8 mouse cellular contexts compared by ENCODE assay signal in the genomic region with DNA sequence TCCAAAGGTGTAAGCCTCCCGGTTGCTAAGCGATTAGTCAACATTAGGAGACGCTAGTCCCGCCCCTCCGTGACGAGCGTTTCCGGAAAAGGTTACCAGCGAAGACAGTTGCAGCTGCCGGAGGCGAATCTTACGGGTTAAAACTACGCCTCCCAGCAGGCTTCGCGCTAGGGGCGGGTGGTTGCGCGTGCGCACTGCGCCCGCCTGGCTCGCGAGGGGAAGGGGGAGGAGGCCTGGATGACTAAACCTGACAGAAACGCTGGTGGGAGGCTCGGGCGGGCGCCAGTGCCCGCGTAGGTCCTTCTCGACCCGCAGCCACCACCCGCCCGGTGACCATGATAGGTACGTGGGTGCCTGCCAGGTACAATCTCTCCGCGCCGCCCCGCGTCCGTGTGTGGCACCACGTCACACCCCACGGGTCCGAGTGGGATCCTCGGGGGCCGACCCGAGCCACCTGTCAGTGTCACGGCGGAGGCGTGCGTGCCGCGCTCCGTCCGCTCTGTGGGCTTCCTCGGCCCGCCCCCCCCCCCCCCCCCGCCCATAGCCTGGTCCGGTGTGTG. TPM values are rescaled to one million over a fixed set of nuclear protein-coding genes. Genes with fewer than 3 reads are reported as not detected.
DNase-seq lines count a peak whose midpoint lies in the region; ATAC-seq and TF ChIP-seq lines count a peak whose summit lies in the region.

A gene (minus strand): TSS at position 164 of the 560 bp plus-strand sequence.
A gene (plus strand): TSS at position 237 of the 560 bp plus-strand sequence.

- H3K36me3 ChIP-seq in forebrain, embryonic 10.5 days (replicated peaks): no peaks in the 10 kb centered on the region
- no peaks in the 10 kb centered on the region for H3K36me3 ChIP-seq in heart, embryonic 15.5 days
- no peaks in the 10 kb centered on the region for H3K36me3 ChIP-seq in liver, embryonic 14.5 days (replicated peaks; ENCODE audit: control insufficient read depth, insufficient read depth, low read depth)
- no peaks in the 10 kb centered on the region for H3K36me3 ChIP-seq in neural tube, embryonic 11.5 days (ENCODE audit: control insufficient read depth, insufficient read depth, low read length)
- H3K36me3 ChIP-seq in stomach, postnatal 0 days (ENCODE audit: control insufficient read depth, insufficient read depth, low read length): no peaks in the 10 kb centered on the region

- no peak for TF ChIP-seq CTCF in liver, embryonic 14.5 days (IDR thresholded peaks at IDR 0.05; ENCODE audit: low read depth)
- TF ChIP-seq CTCF in stomach, postnatal 0 days (IDR thresholded peaks at IDR 0.05; ENCODE audit: low read depth): 0 out of 2 replicates have a peak, but pooled peaks have one; percentile 9

- no peaks in the 10 kb centered on the region for H3K9me3 ChIP-seq in forebrain, embryonic 10.5 days
- no peaks in the 10 kb centered on the region for H3K9me3 ChIP-seq in heart, embryonic 15.5 days (replicated peaks)
- H3K9me3 ChIP-seq in liver, embryonic 14.5 days (ENCODE audit: control insufficient read depth, low read length): no peaks in the 10 kb centered on the region
- no peaks in the 10 kb centered on the region for H3K9me3 ChIP-seq in neural tube, embryonic 11.5 days (ENCODE audit: control insufficient read depth, low read length)
- H3K9me3 ChIP-seq in stomach, postnatal 0 days (ENCODE audit: control insufficient read depth, low read length): no peaks in the 10 kb centered on the region

- no peak for TF ChIP-seq EP300 in liver, embryonic 14.5 days (IDR thresholded peaks at IDR 0.05; ENCODE audit: low read depth)
- no peak for TF ChIP-seq EP300 in stomach, postnatal 0 days (optimal IDR thresholded peaks at IDR 0.05)

- H3K4me1 ChIP-seq in forebrain, embryonic 10.5 days: peaks cover 14% of the 10 kb centered on the region
- peaks cover 4% of the 10 kb centered on the region; the same call in 1 of the 2 replicates for H3K4me1 ChIP-seq in heart, embryonic 15.5 days (replicated peaks)
- H3K4me1 ChIP-seq in liver, embryonic 14.5 days (replicated peaks; ENCODE audit: control insufficient read depth in 2 of 2, insufficient read depth in 2 of 2, low read length in 1 of 2): peaks cover 0 to 9% of the 10 kb centered on the region in 2 experiments; a peak in 2 of 4 replicates
- 0 out of 2 replicates have a peak, but pooled peaks cover 4% of the 10 kb centered on the region for H3K4me1 ChIP-seq in neural tube, embryonic 11.5 days (ENCODE audit: control insufficient read depth, insufficient read depth, low read length)
- H3K4me1 ChIP-seq in stomach, postnatal 0 days (replicated peaks; ENCODE audit: control insufficient read depth, insufficient read depth): no peaks in the 10 kb centered on the region

- H3K27me3 ChIP-seq in forebrain, embryonic 10.5 days (ENCODE audit: poor library complexity, severe bottlenecking): no peaks in the 10 kb centered on the region
- no peaks in the 10 kb centered on the region for H3K27me3 ChIP-seq in heart, embryonic 15.5 days
- H3K27me3 ChIP-seq in liver, embryonic 14.5 days (ENCODE audit: control insufficient read depth, insufficient read depth, low read length): no peaks in the 10 kb centered on the region
- H3K27me3 ChIP-seq in neural tube, embryonic 11.5 days (ENCODE audit: control insufficient read depth, insufficient read depth, low read length): no peaks in the 10 kb centered on the region
- no peaks in the 10 kb centered on the region for H3K27me3 ChIP-seq in stomach, postnatal 0 days (ENCODE audit: control insufficient read depth, insufficient read depth, low read length)

- H3K27ac ChIP-seq in forebrain, embryonic 10.5 days: peak within 1 kb of the TSS; percentile 87
- H3K27ac ChIP-seq in heart, embryonic 15.5 days: peak within 1 kb of the TSS; percentile 77
- no peak within 1 kb of the TSS for H3K27ac ChIP-seq in liver, embryonic 14.5 days
- no peak within 1 kb of the TSS for H3K27ac ChIP-seq in neural tube, embryonic 11.5 days (ENCODE audit: low read depth, low read length)
- peak within 1 kb of the TSS; percentile 83 for H3K27ac ChIP-seq in stomach, postnatal 0 days (replicated peaks)

- peak within 1 kb of the TSS; percentile 77 for H3K4me3 ChIP-seq in forebrain, embryonic 10.5 days
- peak within 1 kb of the TSS; percentile 75 for H3K4me3 ChIP-seq in heart, embryonic 15.5 days
- peak within 1 kb of the TSS; percentile 63 to 70 for H3K4me3 ChIP-seq in liver, embryonic 14.5 days (ENCODE audit: insufficient read depth in 1 of 2, low read depth in 2 of 2, low read length in 2 of 2)
- H3K4me3 ChIP-seq in neural tube, embryonic 11.5 days (ENCODE audit: low read depth, low read length): peak within 1 kb of the TSS; percentile 72
- H3K4me3 ChIP-seq in stomach, postnatal 0 days (ENCODE audit: low read depth, low read length): peak within 1 kb of the TSS; percentile 68

- peak; percentile 91 to 93 for DNase-seq in CD8-positive naive resting alpha-beta T cell, adult 2 months (ENCODE audit: low read depth in 2 of 2, low spot score in 2 of 2)
- DNase-seq in c-Kit-positive CD71-negative TER-119-negative erythroid progenitor cells, embryonic 14.5 days (ENCODE audit: low read depth): peak; percentile 97
- peak; percentile 99 for DNase-seq in forebrain, embryonic 10.5 days (ENCODE audit: extremely low spot score, low spot score)
- DNase-seq in kidney, postnatal 25 days: peak; percentile 99
- DNase-seq in liver, embryonic 14.5 days (ENCODE audit: low read depth in 3 of 3, low spot score in 3 of 3): peak; percentile 87 to 94 (median 89)
- DNase-seq in neural tube, embryonic 11.5 days (ENCODE audit: low spot score): peak; percentile 99
- peak; percentile 99 for DNase-seq in stomach, postnatal 0 days (ENCODE audit: low spot score)

- under 1% methylated on average over 51 of the region's 58 CpGs for WGBS in forebrain, embryonic 10.5 days
- WGBS in heart, embryonic 15.5 days: 0% methylated on average over 39 of the region's 58 CpGs
- WGBS in liver, embryonic 14.5 days (ENCODE audit: insufficient replicate concordance): under 1% methylated on average over 54 of the region's 58 CpGs
- WGBS in neural tube, embryonic 11.5 days: under 1% methylated on average over 55 of the region's 58 CpGs
- under 1% methylated on average over 44 of the region's 58 CpGs for WGBS in stomach, postnatal 0 days

- H3K9ac ChIP-seq in heart, embryonic 15.5 days: peak within 1 kb of the TSS; percentile 79
- peak within 1 kb of the TSS; percentile 63 for H3K9ac ChIP-seq in liver, embryonic 14.5 days (replicated peaks)
- peak within 1 kb of the TSS; percentile 69 for H3K9ac ChIP-seq in neural tube, embryonic 11.5 days (ENCODE audit: low read length)
- peak within 1 kb of the TSS; percentile 76 for H3K9ac ChIP-seq in stomach, postnatal 0 days (ENCODE audit: low read length)

- peak; percentile 96 for ATAC-seq in heart, embryonic 15.5 days (replicated peaks; ENCODE audit: insufficient number of reproducible peaks, insufficient read depth, low FRiP score, low read depth)
- peak; percentile 91 for ATAC-seq in liver, embryonic 14.5 days (ENCODE audit: insufficient read depth)
- peak; percentile 90 for ATAC-seq in neural tube, embryonic 11.5 days (ENCODE audit: insufficient read depth, low FRiP score, low TSS enrichment)
- ATAC-seq in stomach, postnatal 0 days (ENCODE audit: low FRiP score, low TSS enrichment): peak; percentile 98

- H3K4me2 ChIP-seq in heart, embryonic 15.5 days: peak within 1 kb of the TSS; percentile 72
- peak within 1 kb of the TSS; percentile 82 for H3K4me2 ChIP-seq in liver, embryonic 14.5 days (ENCODE audit: low read depth)
- H3K4me2 ChIP-seq in neural tube, embryonic 11.5 days (ENCODE audit: low read depth): peak within 1 kb of the TSS; percentile 72
- peak within 1 kb of the TSS; percentile 84 for H3K4me2 ChIP-seq in stomach, postnatal 0 days (replicated peaks; ENCODE audit: low read depth)

RNA-seq across cellular contexts. Expression of the first gene that starts in this region (rescaled TPM):
- 2.3 and 2.6 TPM in 2 replicates for polyA plus RNA-seq in forebrain, embryonic 10.5 days (2016; fragmentation: Nextera tagmentation; extraction: Ambion mirVana)
- 0.99 and 1.0 TPM in 2 replicates for polyA plus RNA-seq in heart, embryonic 15.5 days (2015; fragmentation: Nextera tagmentation; extraction: Ambion mirVana)
- polyA plus RNA-seq in liver, embryonic 14.5 days (2012; rRNA removed): 0.04 TPM in 1 of 2 replicates, not detected in the other
- polyA plus RNA-seq in liver, embryonic 14.5 days (2014; fragmentation: Nextera tagmentation; extraction: Ambion mirVana): not detected in 2 replicates
- polyA plus RNA-seq in neural tube, embryonic 11.5 days (2014; fragmentation: Nextera tagmentation; extraction: Ambion mirVana): 5.3 and 6.4 TPM in 2 replicates
- polyA plus RNA-seq in stomach, postnatal 0 days (2015; fragmentation: Nextera tagmentation; extraction: Ambion mirVana): 0.89 and 1.2 TPM in 2 replicates

RNA-seq across cellular contexts. Expression of the second gene that starts in this region (rescaled TPM):
- 0.77 and 0.81 TPM in 2 replicates for polyA plus RNA-seq in forebrain, embryonic 10.5 days (2016; fragmentation: Nextera tagmentation; extraction: Ambion mirVana)
- polyA plus RNA-seq in heart, embryonic 15.5 days (2015; fragmentation: Nextera tagmentation; extraction: Ambion mirVana): 2.1 and 2.4 TPM in 2 replicates
- 0.17 and 0.19 TPM in 2 replicates for polyA plus RNA-seq in liver, embryonic 14.5 days (2012; rRNA removed)
- 0.30 and 0.61 TPM in 2 replicates for polyA plus RNA-seq in liver, embryonic 14.5 days (2014; fragmentation: Nextera tagmentation; extraction: Ambion mirVana)
- 1.3 and 1.4 TPM in 2 replicates for polyA plus RNA-seq in neural tube, embryonic 11.5 days (2014; fragmentation: Nextera tagmentation; extraction: Ambion mirVana)
- polyA plus RNA-seq in stomach, postnatal 0 days (2015; fragmentation: Nextera tagmentation; extraction: Ambion mirVana): 2.3 and 3.3 TPM in 2 replicates

Comparison
In these comparisons a context has a peak if more than half of its experiments do, and no peak if none do; other contexts are left out.
1. Peak in DNase-seq, ATAC-seq, H3K4me3 ChIP-seq, H3K9ac ChIP-seq and H3K4me2 ChIP-seq in liver, embryonic 14.5 days; RNA of the genes that start here not detected or under 1 TPM.
2. H3K27ac ChIP-seq: peak in forebrain, embryonic 10.5 days (single experiment), heart, embryonic 15.5 days (single experiment) and stomach, postnatal 0 days (single experiment); none in liver, embryonic 14.5 days (single experiment) and neural tube, embryonic 11.5 days (single experiment).
3. Peak in every context shown above with its lines, with median percentiles within 50 percentile points of each other: DNase-seq, H3K4me3 ChIP-seq, ATAC-seq, H3K4me2 ChIP-seq and H3K9ac ChIP-seq.